Mouse (Mus musculus) MEL (cell line): ENCODE results near the gene Sycp2l. TPM values are rescaled to one million over a fixed set of nuclear protein-coding genes. Genes with fewer than 3 reads are reported as not detected.

ENCODE experiments used
- DNase-seq: peaks from one replicate; pipeline ENCODE4 v3.0.0; 2011; ENCODE audit warnings: low read depth, low spot score
- H3K27ac ChIP-seq: 2 replicates; pipeline ENCODE4 v1.5.1; 2012; ENCODE audit warnings: low read depth, mild to moderate bottlenecking, control low read depth, low read length, moderate library complexity; ENCODE audit not compliant: control insufficient read depth
- H3K27me3 ChIP-seq, 2 experiments: fragments of 150-350 bp in 1 of 2; sonication (generic) in 1 of 2; 2 replicates each; pipeline ENCODE4 v1.6.1; 2012; ENCODE audit warnings: low read length in 2 of 2, mild to moderate bottlenecking in 2 of 2, improper control_type of control experiment in 1 of 2, moderate library complexity in 1 of 2; ENCODE audit not compliant: insufficient read depth in 2 of 2, control insufficient read depth in 1 of 2
- H3K36me3 ChIP-seq, 2 experiments: 2 replicates each; pipeline ENCODE4 v1.6.1; 2012 to 2014; ENCODE audit warnings: low read length in 2 of 2, improper control_type of control experiment in 1 of 2, inconsistent platforms in 1 of 2, mild to moderate bottlenecking in 1 of 2; ENCODE audit not compliant: insufficient read depth in 2 of 2, control insufficient read depth in 1 of 2
- H3K4me1 ChIP-seq, 2 experiments: fragments of 150-350 bp in 1 of 2; sonication (generic) in 1 of 2; 2 replicates each; pipeline ENCODE4 v1.6.1; 2012; ENCODE audit warnings: low read length in 2 of 2, improper control_type of control experiment in 1 of 2, mild to moderate bottlenecking in 1 of 2; ENCODE audit not compliant: insufficient read depth in 2 of 2, control insufficient read depth in 1 of 2
- H3K4me3 ChIP-seq, 2 experiments: fragments of 150-350 bp in 1 of 2; sonication (generic) in 1 of 2; 2 replicates each; pipeline ENCODE4 v1.5.1; 2012; ENCODE audit warnings: low read depth in 2 of 2, low read length in 2 of 2, mild to moderate bottlenecking in 2 of 2, moderate library complexity in 2 of 2, control low read depth in 1 of 2, improper control_type of control experiment in 1 of 2; ENCODE audit not compliant: control insufficient read depth in 1 of 2, insufficient read depth in 1 of 2
- H3K79me2 ChIP-seq: 2 replicates; pipeline ENCODE4 v1.6.1; 2012; ENCODE audit warnings: mild to moderate bottlenecking, low read length, moderate library complexity; ENCODE audit not compliant: control insufficient read depth, poor library complexity, insufficient read depth
- H3K9ac ChIP-seq: 2 replicates; pipeline ENCODE4 v1.6.1; 2012; ENCODE audit warnings: low read depth, mild to moderate bottlenecking, control low read depth, low read length, moderate library complexity; ENCODE audit not compliant: control insufficient read depth, poor library complexity, severe bottlenecking
- H3K9me3 ChIP-seq: fragments of 150-350 bp; sonication (generic); replicated peaks from 2 replicates; pipeline ENCODE4 v1.6.1; 2012; ENCODE audit warnings: mild to moderate bottlenecking, low read length, improper control_type of control experiment, moderate library complexity; ENCODE audit not compliant: insufficient read depth
- E2F4 ChIP-seq: IDR thresholded peaks from 2 replicates; pipeline ENCODE4 v1.6.1; 2011; ENCODE audit warnings: low read depth, low read length, improper control_type of control experiment, borderline replicate concordance
- ELF1 ChIP-seq: IDR thresholded peaks from 2 replicates; pipeline ENCODE4 v1.6.1; 2014; ENCODE audit warnings: low read depth, mild to moderate bottlenecking, inconsistent platforms, low read length, improper control_type of control experiment, moderate library complexity
- GABPA ChIP-seq: IDR thresholded peaks from 2 replicates; pipeline ENCODE4 v1.6.1; 2012; ENCODE audit warnings: low read depth, mild to moderate bottlenecking, inconsistent platforms, low read length, improper control_type of control experiment, moderate library complexity
- GATA1 ChIP-seq: IDR thresholded peaks from 2 replicates; pipeline ENCODE4 v1.6.1; 2011; ENCODE audit warnings: low read depth, low read length, improper control_type of control experiment
- JUND ChIP-seq: IDR thresholded peaks from 2 replicates; pipeline ENCODE4 v1.6.1; 2011; ENCODE audit warnings: low read depth, mild to moderate bottlenecking, improper control_type of control experiment, low read length
- MAZ ChIP-seq: IDR thresholded peaks from 2 replicates; pipeline ENCODE4 v1.6.1; 2012; ENCODE audit warnings: low read depth, mild to moderate bottlenecking, inconsistent platforms, low read length, improper control_type of control experiment
- NRF1 ChIP-seq: IDR thresholded peaks from 2 replicates; pipeline ENCODE4 v1.6.1; 2014; ENCODE audit warnings: low read depth, mild to moderate bottlenecking, inconsistent platforms, low read length, improper control_type of control experiment, moderate library complexity; ENCODE audit not compliant: poor library complexity, insufficient read depth, severe bottlenecking
- POLR2A ChIP-seq, 2 experiments: IDR thresholded peaks; 2 replicates each; pipeline ENCODE4 v1.6.1; 2011 to 2012; ENCODE audit warnings: low read length in 2 of 2, mild to moderate bottlenecking in 2 of 2, control low read depth in 1 of 2, improper control_type of control experiment in 1 of 2, low read depth in 1 of 2, moderate library complexity in 1 of 2; ENCODE audit not compliant: control insufficient read depth in 1 of 2, insufficient read depth in 1 of 2, poor library complexity in 1 of 2
- POLR2AphosphoS5 ChIP-seq: IDR thresholded peaks from 2 replicates; pipeline ENCODE4 v1.6.1; 2012; ENCODE audit warnings: low read depth, borderline replicate concordance, mild to moderate bottlenecking, inconsistent platforms, low read length, moderate library complexity, mixed read lengths
- RCOR1 ChIP-seq: IDR thresholded peaks from 2 replicates; pipeline ENCODE4 v1.6.1; 2012; ENCODE audit warnings: low read depth, mild to moderate bottlenecking, inconsistent platforms, low read length, improper control_type of control experiment
- SIN3A ChIP-seq: IDR thresholded peaks from 2 replicates; pipeline ENCODE4 v1.6.1; 2012; ENCODE audit warnings: low read length, improper control_type of control experiment, inconsistent platforms
- SMC3 ChIP-seq: IDR thresholded peaks from 2 replicates; pipeline ENCODE4 v1.6.1; 2011; ENCODE audit warnings: low read depth, low read length, improper control_type of control experiment
- TBP ChIP-seq: IDR thresholded peaks from 2 replicates; pipeline ENCODE4 v1.8.0; 2011; ENCODE audit warnings: low read depth, low read length, improper control_type of control experiment
- USF1 ChIP-seq: IDR thresholded peaks from 2 replicates; pipeline ENCODE4 v1.6.1; 2014; ENCODE audit warnings: low read depth, mild to moderate bottlenecking, inconsistent platforms, low read length, improper control_type of control experiment, moderate library complexity
- USF2 ChIP-seq, 2 experiments: IDR thresholded peaks; 2 replicates each; pipeline ENCODE4 v1.6.1; 2011 to 2012; ENCODE audit warnings: improper control_type of control experiment in 2 of 2, low read length in 2 of 2, borderline replicate concordance in 1 of 2, inconsistent platforms in 1 of 2, low read depth in 1 of 2, mild to moderate bottlenecking in 1 of 2; ENCODE audit not compliant: insufficient read depth in 1 of 2
- polyA plus RNA-seq, 2 experiments: library from polyadenylated mRNA; stranded (reverse) in 1 of 2; unstranded in 1 of 2; fragments of >175 nt in 1 of 2; fragments of >200 nt in 1 of 2; gene quantifications; 2 replicates each; pipeline versions ENCODE4 v1.2.1 to v1.2.4; 2012; ENCODE audit warnings: low replicate concordance in 2 of 2, low read depth in 1 of 2; ENCODE audit not compliant: insufficient read length in 2 of 2, insufficient read depth in 1 of 2, missing spikeins in 1 of 2
- total RNA-seq: library from RNA; depleted of rRNA; stranded (reverse); fragments of 300-350 nt; gene quantifications from 2 replicates; pipeline ENCODE4 v1.2.3, GENCODE M21; 2012; rRNA removed

Gene Sycp2l
- total and polyA plus RNA-seq, 3 experiments = not detected

DNA sequence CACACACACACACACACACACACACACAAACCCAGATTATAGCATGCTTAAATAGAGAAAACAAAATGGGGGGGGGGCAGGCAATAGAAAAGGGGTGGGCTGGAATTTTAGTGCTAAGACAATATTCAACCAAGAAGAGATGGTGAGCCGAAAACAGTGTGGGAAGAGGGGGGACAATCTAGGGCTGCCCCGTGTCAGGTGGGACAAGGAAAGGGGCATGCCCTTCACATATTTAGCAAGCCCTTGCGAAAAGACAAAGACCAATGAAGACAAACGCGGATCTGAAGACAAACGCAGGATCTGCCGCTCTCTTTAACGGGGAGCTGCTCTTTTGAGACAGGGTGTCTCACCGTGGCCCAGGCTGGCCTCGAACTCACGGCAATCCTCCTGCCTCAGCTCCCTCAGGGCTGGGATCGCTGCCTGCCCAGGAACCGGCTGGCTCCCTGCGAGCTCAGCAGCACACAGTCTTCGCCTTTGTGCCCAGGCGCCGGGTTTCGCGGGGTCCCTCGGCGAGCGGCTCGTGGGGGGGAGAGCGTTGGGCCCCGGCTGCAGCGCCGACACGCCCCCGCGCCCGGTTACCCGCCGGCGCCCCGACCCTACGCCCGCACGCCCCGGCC lies 105.7 kb downstream of the Sycp2l start:
- Histone ChIP-seq H3K4me3 (no peak overlapping the region), H3K27me3 (peaks cover 2% of the 10 kb centered on the region in 2 experiments; a peak in 2 of 4 replicates), H3K79me2 (no peaks in the 10 kb centered on the region)
- DNase-seq = no peak
- TF ChIP-seq E2F4 = no peak
- TF ChIP-seq POLR2AphosphoS5 = no peak
- no peak for TF ChIP-seq GABPA
- TF ChIP-seq SMC3 = no peak
- no peak for TF ChIP-seq NRF1
- no peak for TF ChIP-seq USF1
- no peak for TF ChIP-seq JUND
- TF ChIP-seq RCOR1 = no peak
- no peak for TF ChIP-seq USF2 (IDR thresholded peaks at IDR 0.05; ENCODE audit: borderline replicate concordance in 1 of 2, insufficient read depth in 1 of 2, low read depth in 1 of 2, low read length in 2 of 2)
- TF ChIP-seq ELF1 = no peak
- no peak for TF ChIP-seq TBP
- no peak for TF ChIP-seq MAZ
- TF ChIP-seq, all 39 proteins: peak for 0
- Histone ChIP-seq H3K9me3 (no peaks in the 10 kb centered on the region), H3K36me3 (no peaks in the 10 kb centered on the region), H3K4me1 (no peaks in the 10 kb centered on the region), H3K27ac (no peak overlapping the region), H3K9ac (no peak overlapping the region)

DNA sequence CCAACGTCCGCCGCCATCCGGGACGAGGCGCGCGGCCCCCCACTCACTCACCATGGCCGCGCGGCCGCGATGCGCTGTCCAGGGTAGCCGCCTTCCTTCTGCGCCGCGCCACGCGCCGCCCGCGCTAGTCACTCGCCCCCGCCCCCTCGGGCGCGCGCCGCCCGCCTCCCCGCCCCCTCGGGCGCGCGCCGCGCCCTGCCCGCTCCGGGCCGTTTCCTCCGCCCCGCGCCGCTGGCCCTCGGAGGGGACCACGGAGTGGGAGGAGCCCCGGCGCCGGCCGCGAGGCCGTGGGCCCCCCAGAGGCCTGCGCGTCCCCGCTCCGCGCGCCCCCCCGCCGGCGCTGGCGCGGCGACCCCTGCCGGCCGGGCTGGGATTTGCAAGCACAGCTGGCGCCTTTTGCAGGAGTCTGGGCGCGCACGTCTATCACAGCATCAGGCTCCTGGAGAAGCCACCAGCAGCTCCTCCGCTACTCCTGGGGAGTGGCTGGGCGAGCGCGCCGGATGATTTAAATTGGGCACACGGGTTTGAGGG lies 106.3 kb downstream of the Sycp2l start, which contains the start of gene Elovl2:
TSS of gene Elovl2 (minus strand) at position 102 of the 531 bp plus-strand sequence.
- Histone ChIP-seq H3K27me3 (peaks cover 0 to 2% of the 10 kb centered on the region in 2 experiments; a peak in 1 of 4 replicates), H3K9ac (no peak within 1 kb of the TSS), H3K79me2 (no peaks in the 10 kb centered on the region), H3K4me1 (no peaks in the 10 kb centered on the region), H3K36me3 (no peaks in the 10 kb centered on the region), H3K27ac (no peak within 1 kb of the TSS), H3K9me3 (no peaks in the 10 kb centered on the region), H3K4me3 (no peak within 1 kb of the TSS)
- no peak for DNase-seq
- no peak for TF ChIP-seq USF2 (IDR thresholded peaks at IDR 0.05; ENCODE audit: borderline replicate concordance in 1 of 2, insufficient read depth in 1 of 2, low read depth in 1 of 2, low read length in 2 of 2)
- TF ChIP-seq JUND = no peak
- no peak for TF ChIP-seq POLR2AphosphoS5
- no peak for TF ChIP-seq SIN3A
- no peak for TF ChIP-seq TBP
- TF ChIP-seq RCOR1 = no peak
- TF ChIP-seq POLR2A (IDR thresholded peaks at IDR 0.05; ENCODE audit: control insufficient read depth in 1 of 2, insufficient read depth in 1 of 2, low read depth in 1 of 2, low read length in 2 of 2, poor library complexity in 1 of 2) = no peak
- no peak for TF ChIP-seq E2F4
- no peak for TF ChIP-seq GATA1

Other genes with a start within 250 kb of the Sycp2l start
- gene Pak1ip1, start 113.3 kb upstream of the Sycp2l start, total RNA-seq = 94.5 and 109 TPM in 2 replicates
- 100 to 1,000 TPM in 1 of 2 experiments, not detected in 1; 101 TPM for gene Pak1ip1, start 113.3 kb upstream of the Sycp2l start, polyA plus RNA-seq
- gene Tmem14c, start 98.0 kb upstream of the Sycp2l start, total RNA-seq = 260 and 319 TPM in 2 replicates
- 100 to 1,000 TPM in 1 of 2 experiments, not detected in 1; 294 TPM for gene Tmem14c, start 98.0 kb upstream of the Sycp2l start, polyA plus RNA-seq
- gene Mak, start 34.6 kb upstream of the Sycp2l start, total RNA-seq = not detected in 2 replicates
- not detected for gene Mak, start 34.6 kb upstream of the Sycp2l start, polyA plus RNA-seq
- not detected in 2 replicates for gene Gcm2, start 3.3 kb upstream of the Sycp2l start, total RNA-seq
- gene Gcm2, start 3.3 kb upstream of the Sycp2l start, polyA plus RNA-seq = not detected
- not detected in 2 replicates for gene Elovl2, start 106.1 kb downstream of the Sycp2l start, total RNA-seq
- not detected for gene Elovl2, start 106.1 kb downstream of the Sycp2l start, polyA plus RNA-seq
- gene Smim13, start 135.5 kb downstream of the Sycp2l start, total RNA-seq = 10.7 and 11.1 TPM in 2 replicates
- gene Smim13, start 135.5 kb downstream of the Sycp2l start, polyA plus RNA-seq = 10 to 100 TPM in 1 of 2 experiments, not detected in 1; 13.1 TPM
- not detected in 2 replicates for gene Gm17364, start 159.7 kb downstream of the Sycp2l start, total RNA-seq
- not detected for gene Gm17364, start 159.7 kb downstream of the Sycp2l start, polyA plus RNA-seq